Mouse (Mus musculus): ENCODE results near the gene Gm29094.
A peak's percentile ranks its signal among the peaks of the same experiment; 100 is the strongest.
"Not testable (repeated sequence)": the region's sequence is repeated elsewhere in the genome, so short reads cannot be mapped to it uniquely, and the experiment has no call there.

The Gm29094 gene

DNA sequence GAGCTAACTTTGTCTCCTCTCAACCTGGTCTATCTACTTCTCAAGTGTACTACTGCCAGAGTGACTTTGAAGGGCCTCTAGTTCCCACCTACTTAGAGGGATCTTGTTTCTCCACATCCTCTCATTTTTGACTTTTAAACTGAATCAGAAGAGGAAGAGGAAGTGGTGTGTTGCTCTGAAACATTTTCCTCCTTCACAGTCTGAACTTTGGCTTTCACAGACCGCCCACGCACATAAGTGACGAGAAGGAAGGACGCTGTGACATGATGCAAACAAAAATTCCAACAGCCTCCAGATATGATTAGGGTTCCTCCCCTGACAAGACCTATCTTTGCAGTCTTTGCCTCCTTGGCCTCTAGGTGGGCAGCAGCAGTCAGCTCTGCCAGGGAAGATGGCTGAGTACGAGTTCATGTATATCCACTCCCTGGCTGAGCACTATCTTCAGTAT, at the start of gene Gm29094, which contains the start of gene Bcl2a1b:
Gene Gm29094 (plus strand): TSS at position 411 of the 448 bp plus-strand sequence.
Gene Bcl2a1b (plus strand): TSS at position 241 of the 448 bp plus-strand sequence.
- DNase-seq (ENCODE audit: low read depth): not testable (repeated sequence)

DNA sequence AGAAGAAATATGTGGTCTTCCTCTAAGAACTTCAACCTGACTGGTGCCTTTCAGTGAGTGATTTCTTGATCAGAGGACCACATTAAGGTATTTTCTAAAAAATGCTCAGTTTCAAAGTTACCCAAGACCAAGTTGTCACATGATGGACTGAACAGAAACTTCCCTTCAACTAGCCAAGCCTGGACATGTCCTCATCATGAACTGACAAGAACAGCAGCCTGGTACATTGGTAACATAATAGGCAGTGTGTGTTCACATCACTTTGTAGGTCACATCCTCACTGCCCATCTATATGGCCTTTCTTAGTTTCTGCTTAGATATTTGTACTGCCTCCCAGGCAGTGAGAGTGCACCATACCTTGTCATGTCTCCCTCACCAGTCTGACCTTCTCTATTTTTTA, 26.6 kb upstream of the Gm29094 start:
- DNase-seq (ENCODE audit: low read depth): not testable (repeated sequence)

DNA sequence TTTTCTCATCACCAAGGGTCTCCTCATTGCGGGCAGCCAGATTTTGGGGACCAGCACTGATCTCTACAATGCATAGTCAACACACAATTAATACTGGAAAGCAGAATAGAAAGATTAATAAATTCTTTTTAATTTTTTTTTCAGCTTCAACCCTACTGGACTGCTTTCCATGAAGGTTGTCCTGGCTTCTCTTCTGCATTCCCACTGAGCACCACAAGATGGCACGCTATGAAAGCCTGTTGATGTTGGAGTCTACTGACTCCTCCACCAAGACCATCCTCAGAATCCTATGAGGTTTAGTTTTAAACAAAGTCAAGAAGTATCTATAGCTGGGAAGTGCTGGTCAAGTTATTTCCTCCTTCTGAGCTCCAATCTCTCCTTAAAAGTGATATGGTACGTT, 20.3 kb upstream of the Gm29094 start:
- peak; percentile 31 for DNase-seq (ENCODE audit: low read depth)

DNA sequence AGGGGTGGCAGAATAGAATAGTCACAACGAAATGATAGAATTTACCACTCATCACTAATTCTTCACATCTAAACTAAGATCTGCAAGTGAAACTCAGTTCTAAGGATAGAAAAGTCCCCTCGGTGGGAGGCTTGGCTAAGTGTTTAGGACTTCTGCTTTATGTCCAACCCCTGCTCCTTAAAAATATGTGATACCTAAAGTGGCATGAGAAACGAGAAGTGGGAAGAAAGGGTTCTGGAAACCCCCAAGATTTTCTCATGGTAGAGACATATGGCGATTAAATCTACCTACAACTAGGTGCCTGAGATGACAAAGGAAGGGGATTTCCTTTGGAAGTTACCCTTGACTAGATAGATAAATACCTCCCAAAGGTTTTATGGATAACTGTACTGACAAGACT, 19.7 kb upstream of the Gm29094 start:
- DNase-seq (ENCODE audit: low read depth): not testable (repeated sequence)

DNA sequence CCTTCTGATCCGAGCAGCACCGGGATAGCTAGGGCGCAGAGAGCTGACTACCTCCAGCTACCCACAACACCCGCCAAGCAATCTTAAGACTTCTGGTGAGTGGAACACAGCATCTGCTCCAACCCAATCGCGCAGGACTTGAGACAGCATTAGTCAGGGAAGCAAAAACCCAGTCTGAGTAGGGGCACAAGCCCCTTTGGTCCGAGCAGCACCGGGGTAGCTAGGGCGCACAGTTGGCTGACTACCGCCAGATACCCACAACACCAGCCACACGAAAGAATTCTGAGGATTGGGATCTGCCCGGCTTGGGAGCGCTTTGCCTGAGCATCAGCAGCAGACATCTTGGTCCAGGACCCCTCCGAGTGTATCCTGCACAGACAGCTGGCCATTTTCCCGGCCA, 12.2 kb upstream of the Gm29094 start:
- DNase-seq (ENCODE audit: low read depth): not testable (repeated sequence)

DNA sequence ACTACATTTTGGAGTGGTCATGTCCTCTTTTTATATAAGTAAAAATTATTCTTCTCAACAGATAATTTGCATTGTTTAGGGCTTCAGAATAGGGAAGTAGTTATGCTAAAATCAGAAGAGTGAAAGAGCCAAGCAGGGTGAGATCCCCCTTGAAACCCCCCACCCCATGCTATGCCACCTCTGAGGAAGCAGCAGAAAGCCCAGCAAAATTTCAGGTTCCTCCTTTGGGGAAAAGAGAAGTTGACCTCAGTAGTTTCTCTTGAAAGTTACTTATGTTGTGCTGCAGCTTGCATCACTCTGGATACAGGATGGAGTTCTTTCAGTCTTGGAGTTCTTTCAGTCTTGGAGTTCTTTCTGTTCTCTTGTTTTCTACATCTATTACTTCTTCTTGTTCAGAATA, 3.7 kb upstream of the Gm29094 start:
- DNase-seq (ENCODE audit: low read depth): not testable (repeated sequence)

DNA sequence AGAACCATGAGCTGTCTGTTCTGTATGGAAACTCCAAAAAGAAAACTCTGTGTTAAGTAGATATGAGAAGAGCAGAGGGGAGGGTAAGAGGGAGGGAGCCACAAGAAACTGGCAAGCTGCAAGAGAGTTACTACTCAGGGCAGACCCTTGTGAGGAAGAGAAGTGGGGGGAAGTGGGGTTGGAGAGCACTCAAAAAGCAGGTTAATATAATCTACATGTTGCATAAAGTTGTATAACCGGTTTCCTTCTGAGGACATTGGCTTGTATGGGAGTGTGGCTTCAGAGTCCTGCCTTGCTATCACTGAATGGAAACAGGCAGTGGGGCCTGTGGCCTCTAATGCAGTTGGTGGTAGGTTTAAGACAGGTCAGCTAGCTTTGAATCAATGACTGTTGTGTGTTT, 1.7 kb upstream of the Gm29094 start:
- DNase-seq (ENCODE audit: low read depth): not testable (repeated sequence)

DNA sequence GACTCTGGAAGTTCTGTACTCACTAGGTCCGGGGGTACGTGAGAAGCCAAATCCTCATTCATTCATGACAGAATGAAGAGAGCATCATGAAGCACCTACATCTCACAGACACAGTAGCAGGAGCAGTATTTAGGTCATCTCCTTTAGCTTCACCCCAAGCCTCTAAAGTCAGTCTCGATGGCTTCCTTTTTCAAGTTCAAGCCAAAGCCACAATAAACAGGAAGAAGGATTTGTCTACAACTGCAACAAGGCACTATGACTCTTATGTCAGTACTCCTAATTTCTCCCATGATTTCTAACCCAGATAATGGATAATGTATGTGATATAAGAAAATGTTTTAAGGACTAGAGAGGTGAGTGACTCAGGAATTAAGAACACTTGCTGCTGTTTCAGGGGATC, 830 bp upstream of the Gm29094 start:
- DNase-seq (ENCODE audit: low read depth): not testable (repeated sequence)

DNA sequence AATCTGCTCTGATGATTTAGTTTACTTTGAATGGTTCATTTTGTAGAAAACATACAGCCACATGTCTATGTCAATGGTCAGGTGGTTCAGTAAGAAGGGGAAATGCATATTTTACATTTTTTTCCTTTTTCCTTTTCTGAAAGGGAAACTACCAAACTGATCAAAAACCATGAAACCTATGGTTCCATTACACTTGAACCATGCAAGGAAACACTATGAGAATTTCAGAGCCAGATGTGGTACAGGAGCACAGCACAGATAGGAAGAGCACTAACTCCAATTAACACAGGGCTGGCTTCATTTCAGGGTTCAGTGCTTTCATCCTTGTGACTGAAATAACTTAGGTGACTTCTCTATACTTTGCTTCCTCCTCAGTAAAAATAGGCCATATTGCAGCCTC, 3.1 kb downstream of the Gm29094 start:
- DNase-seq (ENCODE audit: low read depth): not testable (repeated sequence)

DNA sequence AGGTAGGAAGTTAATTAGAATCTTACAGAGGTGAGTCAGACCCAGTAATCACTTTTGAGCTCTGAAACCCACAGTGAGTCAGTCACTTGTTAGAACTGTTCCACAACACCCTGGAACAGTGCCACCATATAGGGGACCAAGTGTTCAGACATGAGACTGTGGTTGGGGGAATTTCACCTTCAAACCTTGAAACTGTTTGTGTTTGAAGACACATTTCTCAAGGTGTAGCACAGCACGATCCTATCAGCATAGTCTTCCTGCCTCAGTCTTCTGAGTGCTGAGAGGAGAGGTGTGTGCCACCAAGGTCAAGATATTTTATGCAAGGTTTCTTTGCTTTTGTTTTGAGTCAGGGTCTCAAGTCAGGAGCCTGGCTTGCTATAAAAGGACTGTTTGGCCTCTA, 9.8 kb downstream of the Gm29094 start:
- peak; percentile 45 for DNase-seq (ENCODE audit: low read depth)

DNA sequence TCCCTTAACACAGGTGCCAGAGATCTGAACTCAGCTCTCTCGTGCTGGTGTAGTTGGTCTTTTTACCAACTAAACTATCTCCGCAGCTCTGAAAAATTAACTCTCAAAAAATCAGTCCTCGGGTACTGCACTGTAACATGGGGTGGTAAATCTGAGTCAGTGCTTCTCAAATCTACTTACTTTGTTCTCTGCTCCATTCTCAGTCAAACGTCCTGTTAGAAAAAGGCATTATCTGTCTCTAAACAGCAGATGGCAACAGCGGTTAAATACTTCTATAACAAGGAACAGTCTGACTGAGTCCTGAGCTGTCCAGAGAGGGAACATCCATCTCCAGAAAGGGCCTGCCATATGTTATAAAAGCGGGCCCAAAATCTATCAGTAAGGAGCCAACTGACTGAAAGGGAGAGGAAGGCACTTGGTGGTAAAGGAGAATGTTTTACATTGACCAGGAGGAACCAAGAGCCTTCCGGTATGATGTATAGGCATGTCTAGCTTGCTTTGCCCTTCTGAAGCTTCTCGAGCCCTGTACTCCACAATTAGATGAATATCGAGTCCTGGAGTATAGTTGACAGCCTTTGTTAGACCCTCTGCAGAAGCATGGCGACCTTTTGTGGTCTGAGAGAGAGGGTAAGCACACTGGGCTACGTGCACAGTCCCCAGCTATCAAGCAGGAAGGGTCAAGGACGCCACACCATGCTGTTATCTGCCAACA, 11.3 kb downstream of the Gm29094 start, which contains the start of gene Mthfs:
Gene Mthfs (plus strand): TSS at position 324 of the 712 bp plus-strand sequence.
- peak; percentile 34 for DNase-seq (ENCODE audit: low read depth)

DNA sequence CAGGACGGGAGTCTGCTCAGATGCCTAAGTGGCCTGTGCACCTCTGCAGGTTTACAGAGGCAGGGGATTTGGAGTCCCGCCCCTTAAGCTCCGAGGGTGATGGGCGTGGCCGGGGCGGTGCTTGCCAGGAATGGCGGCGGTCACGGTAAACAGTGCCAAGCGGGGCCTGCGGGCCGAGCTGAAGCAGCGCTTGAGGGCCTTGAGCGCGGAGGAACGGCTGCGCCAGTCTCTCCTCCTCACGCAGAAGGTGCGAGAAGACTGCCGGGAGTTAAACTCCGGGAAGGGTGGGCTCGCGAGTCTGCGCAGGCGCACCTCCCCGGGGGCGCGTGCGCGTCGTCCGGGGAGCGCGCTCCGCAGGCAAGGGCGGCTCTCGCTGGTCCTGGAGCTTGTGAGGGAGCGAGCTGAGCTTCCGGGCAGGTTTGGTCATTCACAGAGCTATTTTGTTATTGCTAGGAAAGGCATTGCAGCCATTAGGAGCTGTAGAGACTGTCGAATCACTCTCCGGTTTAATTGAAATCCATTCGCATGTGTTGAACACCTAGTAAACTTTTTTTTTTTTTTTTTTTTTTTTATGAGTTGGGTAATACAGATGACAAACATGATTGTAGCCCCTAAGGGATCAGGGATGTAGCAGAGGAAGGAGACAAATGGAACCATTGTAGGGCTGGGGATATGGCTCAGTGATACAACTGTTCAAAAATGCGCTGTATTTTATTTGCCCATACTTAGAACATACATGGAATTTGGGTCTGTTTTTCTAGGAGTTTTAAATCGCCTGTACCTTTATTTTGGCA, 12.1 kb downstream of the Gm29094 start:
- peak; percentile 53 for DNase-seq (ENCODE audit: low read depth)

DNA sequence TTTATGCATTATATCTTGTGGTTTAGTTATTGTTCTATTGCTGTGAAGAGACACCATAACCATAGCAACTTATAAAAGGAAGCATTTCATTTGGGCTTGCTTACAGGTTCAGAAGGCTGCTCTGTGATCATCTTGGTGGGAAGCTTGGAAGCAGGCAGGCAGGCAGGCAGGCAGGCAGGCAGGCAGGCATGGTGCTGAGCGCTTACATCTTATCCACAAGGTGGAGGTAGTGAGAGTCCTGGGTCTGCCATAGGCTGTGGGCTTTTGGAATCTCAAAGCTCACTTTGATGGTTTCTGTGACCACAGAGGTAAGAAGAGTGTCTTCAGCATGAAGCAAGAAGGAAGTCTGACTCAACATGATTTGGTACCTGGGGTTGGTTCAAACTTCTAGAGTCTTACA, 13.2 kb downstream of the Gm29094 start:
- DNase-seq (ENCODE audit: low read depth): peak; percentile 12

DNA sequence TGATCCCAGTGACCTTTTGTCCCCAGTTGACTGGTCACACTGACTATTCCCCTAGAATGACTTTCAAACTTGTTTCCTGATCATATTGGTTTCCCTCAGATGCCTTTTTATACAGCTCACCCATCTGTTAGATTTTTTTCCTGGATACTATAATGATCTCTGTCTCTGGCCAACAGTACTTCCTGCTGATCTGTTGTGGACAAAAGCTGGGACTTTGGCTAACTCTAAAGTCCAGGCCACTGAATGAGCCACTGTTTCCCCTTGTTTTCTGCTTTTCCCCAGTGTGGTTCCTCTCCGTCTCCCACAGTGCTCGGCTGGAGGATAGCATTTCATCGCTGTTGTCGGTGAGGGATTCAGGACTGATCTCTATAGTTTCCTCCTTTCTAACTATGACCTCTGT, 19.0 kb downstream of the Gm29094 start:
- DNase-seq (ENCODE audit: low read depth): not testable (repeated sequence)

DNA sequence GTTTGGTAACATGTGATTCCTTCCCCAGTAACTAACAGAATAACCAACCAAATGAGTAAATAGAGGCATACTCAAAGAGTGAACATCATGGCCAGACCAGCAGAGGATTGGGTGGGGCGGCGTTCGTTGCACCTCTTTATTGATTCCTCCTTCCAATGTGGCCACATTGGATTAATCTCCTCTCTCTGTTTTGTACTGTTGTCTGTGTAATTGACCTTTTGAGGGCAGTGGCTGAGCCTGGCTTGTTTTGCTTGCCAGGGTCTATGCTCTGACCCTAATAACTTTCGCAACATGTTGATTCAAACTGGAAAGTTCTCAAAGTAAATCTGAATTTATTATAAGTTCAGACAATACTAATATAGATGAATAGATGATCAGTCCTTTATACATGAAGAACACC, 20.5 kb downstream of the Gm29094 start:
- not testable (repeated sequence) for DNase-seq (ENCODE audit: low read depth)

DNA sequence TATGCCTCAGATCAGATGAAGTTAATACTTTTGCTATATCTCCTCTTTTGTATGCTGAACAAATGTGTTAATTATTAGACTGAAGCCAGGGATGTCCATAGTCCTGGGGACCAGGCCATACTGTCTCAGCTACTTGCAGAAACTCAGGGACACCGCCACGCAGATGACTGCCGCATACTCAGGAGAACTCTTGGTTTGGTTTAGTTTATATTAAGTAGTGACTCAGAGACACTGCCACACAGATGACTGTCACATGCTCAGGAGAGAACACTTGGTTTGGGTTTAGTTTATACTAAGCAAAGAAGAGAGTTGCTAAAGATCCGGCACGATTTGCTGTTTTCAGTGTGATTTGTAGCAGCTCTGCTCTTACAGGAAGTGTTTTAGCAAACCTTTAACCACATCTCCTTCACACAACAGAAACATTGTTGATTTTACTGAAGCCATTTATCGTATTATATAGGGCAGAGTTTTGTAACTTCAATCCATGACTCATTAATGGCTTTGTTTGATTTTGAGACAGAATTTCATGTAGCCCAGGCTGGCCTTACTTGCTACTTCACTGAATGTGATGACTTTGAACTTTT, 21.6 kb downstream of the Gm29094 start:
- peak; percentile 73 for DNase-seq (ENCODE audit: low read depth)

DNA sequence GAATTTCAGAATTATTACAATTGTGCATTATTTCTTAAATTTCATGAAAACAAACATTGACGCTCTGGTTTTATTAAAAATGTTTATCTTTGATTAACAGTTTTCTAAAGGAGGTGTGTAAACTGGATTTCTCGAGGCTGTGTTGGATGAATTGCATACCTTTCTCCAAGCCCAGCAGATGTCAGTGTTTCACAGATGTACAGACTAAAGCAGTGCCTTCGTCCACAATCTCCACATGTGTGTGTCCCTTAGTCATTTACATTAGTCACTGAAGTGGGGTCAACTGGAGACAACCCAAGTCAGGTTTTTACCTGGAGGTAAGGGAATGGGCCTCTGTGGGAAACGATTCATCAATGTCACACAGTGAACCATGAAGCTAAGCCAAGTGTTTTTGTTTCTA, 26.9 kb downstream of the Gm29094 start:
- peak; percentile 51 for DNase-seq (ENCODE audit: low read depth)

DNA sequence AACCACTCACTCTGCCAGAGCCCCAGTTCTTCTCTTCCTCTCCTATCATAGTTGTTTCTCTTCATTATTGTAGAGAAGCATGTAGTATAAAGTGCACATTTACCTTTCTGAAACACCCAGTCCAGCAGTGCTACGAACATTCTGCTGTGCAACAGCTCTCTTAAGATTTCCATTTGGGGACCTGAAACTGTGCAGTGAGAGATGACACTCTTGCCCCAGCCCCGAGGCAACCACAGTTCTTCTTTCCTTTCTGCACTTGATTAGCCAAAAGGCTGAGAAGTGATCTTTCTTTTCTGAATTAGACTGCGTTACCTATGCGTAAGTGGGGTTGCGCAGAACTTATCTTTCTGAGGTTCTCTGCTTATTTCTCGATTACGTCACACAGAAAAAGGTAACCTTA, 28.9 kb downstream of the Gm29094 start:
- no peak for DNase-seq (ENCODE audit: low read depth)

DNA sequence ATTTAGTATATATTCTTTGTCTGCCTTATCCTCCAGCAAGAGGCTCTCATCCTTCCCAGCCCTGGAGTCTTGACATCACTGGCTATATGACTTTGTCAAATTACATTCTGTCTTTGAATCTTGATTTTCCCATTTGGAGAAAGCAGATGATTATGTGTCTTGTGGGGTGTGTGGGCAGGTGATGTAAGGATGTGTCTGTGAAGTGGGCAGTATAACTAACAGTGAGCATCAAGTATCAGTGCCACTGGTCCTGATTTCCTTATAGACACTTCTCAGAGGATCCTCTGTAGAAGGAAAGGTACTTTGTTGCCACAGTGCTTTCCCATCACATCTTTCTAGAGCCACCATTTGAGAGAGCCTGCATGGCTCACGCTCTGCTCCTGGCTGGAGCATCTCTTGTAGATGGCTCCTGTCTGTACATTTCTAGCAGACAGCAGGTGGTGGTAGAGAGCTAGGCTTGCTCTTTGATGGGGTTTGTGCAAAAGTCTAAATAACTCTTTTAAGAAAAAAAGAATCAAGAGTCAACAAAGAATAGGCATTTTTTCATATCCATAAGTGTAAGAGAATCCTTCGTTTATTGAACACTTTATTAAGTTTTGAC, 31.8 kb downstream of the Gm29094 start:
- not testable (repeated sequence) for DNase-seq (ENCODE audit: low read depth)

DNA sequence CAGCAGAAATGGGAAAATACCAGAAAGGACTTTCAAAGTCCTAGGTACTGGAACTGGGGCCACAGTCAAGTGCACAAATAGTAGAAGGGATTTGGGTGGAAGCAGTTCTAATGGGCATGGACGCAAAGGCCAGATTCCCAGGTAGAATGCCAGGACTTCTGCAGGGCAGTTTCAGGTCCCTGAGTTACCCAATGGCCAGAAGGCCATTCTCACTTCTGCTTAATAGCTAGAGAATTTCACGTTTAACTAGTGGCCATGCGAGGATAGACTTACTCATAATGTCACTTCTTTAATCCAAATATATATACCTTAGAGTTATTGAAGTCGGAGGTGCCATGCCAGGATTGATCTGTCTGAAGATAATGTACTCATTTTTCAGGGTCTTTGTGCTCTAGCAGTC, 38.0 kb downstream of the Gm29094 start:
- not testable (repeated sequence) for DNase-seq (ENCODE audit: low read depth)

DNA sequence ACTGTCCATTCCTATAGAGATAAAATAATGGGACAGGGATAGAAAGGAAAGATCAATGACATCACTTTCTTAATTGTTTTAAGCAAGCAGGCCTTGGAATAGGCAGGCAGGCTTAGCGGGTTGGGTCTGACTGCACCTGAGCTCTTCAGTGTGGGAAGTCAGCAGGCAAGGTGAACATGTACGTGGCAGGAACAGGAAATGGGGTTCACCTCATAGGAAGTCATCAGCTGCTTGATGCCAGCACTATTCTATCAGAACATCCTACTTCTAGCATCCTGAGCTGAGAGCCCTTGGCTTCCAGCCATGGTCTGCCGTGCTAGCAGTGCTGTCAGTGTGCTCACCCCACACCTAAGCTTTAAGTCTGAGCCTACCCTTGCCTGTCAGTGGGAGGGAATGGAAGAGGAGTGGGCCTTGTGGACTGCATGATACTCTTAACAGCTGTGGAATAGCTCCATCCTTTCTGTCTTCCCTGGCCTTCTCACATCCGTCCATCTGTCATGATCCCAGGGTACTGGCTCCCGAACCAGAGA, 39.9 kb downstream of the Gm29094 start:
- not testable (repeated sequence) for DNase-seq (ENCODE audit: low read depth)

DNA sequence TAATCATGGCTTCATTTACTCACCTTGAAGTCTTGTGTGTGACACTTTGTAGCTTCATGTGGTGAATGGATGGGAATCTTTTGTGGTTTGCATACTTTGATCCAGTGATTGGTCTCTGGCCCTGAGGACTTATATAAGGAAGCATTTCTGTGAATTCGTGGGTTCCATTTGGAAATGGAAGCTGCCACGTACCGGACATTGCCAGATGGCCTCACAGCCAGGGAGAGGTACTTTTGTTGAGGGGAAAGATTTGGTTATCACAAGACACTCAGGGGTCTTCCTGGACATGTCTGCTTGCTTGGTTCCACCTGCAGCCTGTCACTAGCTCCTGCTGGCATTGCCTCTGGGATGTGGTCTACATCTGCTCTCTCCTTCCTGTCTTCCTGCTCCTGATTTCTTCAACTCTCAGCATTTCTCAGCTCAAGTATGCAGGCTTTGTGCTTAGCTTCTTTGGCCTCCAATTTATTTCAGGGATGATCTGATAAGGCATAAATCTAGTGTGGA, 41.4 kb downstream of the Gm29094 start:
- DNase-seq (ENCODE audit: low read depth): not testable (repeated sequence)

Measured in 416B (cell line).